Mouse (Mus musculus) limb, embryonic 14.5 days (tissue): ENCODE results near the gene Tulp3. TPM values are rescaled to one million over a fixed set of nuclear protein-coding genes. Genes with fewer than 3 reads are reported as not detected.
A peak's percentile ranks its signal among the peaks of the same experiment; 100 is the strongest.

Source experiments
- ATAC-seq: fragments of 200-750 bp; cut with Nextera tagmentation; 2 replicates; pipeline ENCODE4 v1.8.0; 2017; ENCODE audit warnings: low read depth, moderate number of reproducible peaks, moderate TSS enrichment; ENCODE audit not compliant: low FRiP score
- DNase-seq: peaks from one replicate; pipeline ENCODE4 v3.0.0-alpha.2; 2015; ENCODE audit warnings: low spot score
- H3K27ac ChIP-seq: fragments of 300-500 bp; sonication (generic); replicated peaks from 2 replicates; pipeline ENCODE4 v1.5.1; 2014; ENCODE audit warnings: low read depth, mild to moderate bottlenecking, low read length, moderate library complexity, mixed read lengths
- H3K27me3 ChIP-seq: fragments of 300-500 bp; sonication (generic); 2 replicates; pipeline ENCODE4 v1.6.1; 2014; ENCODE audit warnings: low read length, mixed read lengths; ENCODE audit not compliant: control insufficient read depth, insufficient read depth
- H3K36me3 ChIP-seq: fragments of 300-500 bp; sonication (generic); 2 replicates; pipeline ENCODE4 v1.6.1; 2014; ENCODE audit warnings: mild to moderate bottlenecking, low read length, moderate library complexity, mixed read lengths; ENCODE audit not compliant: control insufficient read depth, insufficient read depth
- H3K4me1 ChIP-seq: fragments of 300-500 bp; sonication (generic); 2 replicates; pipeline ENCODE4 v1.6.1; 2014; ENCODE audit warnings: antibody characterized with exemption, low read length, mixed read lengths; ENCODE audit not compliant: control insufficient read depth, insufficient read depth
- H3K4me2 ChIP-seq: fragments of 300-500 bp; sonication (generic); replicated peaks from 2 replicates; pipeline ENCODE4 v1.6.1; 2014; ENCODE audit warnings: low read depth, mild to moderate bottlenecking, low read length, moderate library complexity; ENCODE audit not compliant: severe bottlenecking
- H3K4me3 ChIP-seq: fragments of 300-500 bp; sonication (generic); replicated peaks from 2 replicates; pipeline ENCODE4 v1.5.1; 2014; ENCODE audit warnings: low read length
- H3K9ac ChIP-seq: fragments of 300-500 bp; sonication (generic); 2 replicates; pipeline ENCODE4 v1.6.1; 2014; ENCODE audit warnings: mild to moderate bottlenecking, low read depth, low read length, moderate library complexity; ENCODE audit not compliant: severe bottlenecking
- H3K9me3 ChIP-seq: fragments of 300-500 bp; sonication (generic); 2 replicates; pipeline ENCODE4 v1.6.1; 2016; ENCODE audit warnings: low read length; ENCODE audit not compliant: control insufficient read depth
- POLR2A ChIP-seq: fragments of 200-500 bp; IDR thresholded peaks from 2 replicates; pipeline ENCODE4 v1.8.0; 2012; ENCODE audit warnings: inconsistent platforms, mild to moderate bottlenecking, moderate library complexity, borderline replicate concordance; ENCODE audit not compliant: insufficient read depth, insufficient read length; ENCODE audit errors: extremely low read depth
- WGBS: fragments of 180-500 bp; shearing (Covaris S2); extraction: QIAGEN DNeasy Blood & Tissue Kit; methylation state at CpG from one replicate; pipeline ENCODE4 v1.1.7; 2014; 5-methylcytosine and 5-hydroxymethylcytosine counted together
- polyA plus RNA-seq, 2 experiments: library from polyadenylated mRNA; depleted of rRNA in 1 of 2; stranded (reverse) in 1 of 2; unstranded in 1 of 2; fragments of >200 nt; fragmentation: Nextera tagmentation in 1 of 2; extraction: Ambion mirVana in 1 of 2; gene quantifications; 2 replicates each; pipeline versions ENCODE4 v1.2.1 to v1.2.3; 2012 to 2014

The Tulp3 gene
- polyA plus RNA-seq, 2 experiments: 20.3 to 49.0 TPM

DNA sequence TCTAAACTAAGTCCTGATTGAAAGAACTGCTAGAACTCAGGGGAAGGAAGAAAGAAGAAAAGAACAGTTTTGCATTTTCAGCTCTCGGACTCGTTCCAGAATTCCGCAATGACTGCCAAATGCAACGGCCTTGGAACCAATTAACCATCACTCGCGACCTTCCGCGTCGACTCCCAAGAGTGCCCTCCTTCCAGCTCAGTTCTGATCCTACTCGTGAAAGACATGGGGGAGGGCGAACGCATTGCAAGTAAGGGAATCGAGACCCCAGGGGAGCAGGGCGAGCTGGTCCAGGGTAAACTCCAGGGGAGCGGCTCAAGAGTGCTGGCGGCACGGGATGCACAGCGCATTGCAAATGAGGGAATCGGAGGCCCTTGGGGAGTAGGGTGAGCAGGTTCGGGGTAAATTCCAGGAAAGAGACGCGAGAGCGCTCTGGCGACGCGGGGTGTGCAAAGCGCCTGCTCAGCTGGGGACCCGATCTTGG, 410 bp downstream of the Tulp3 start:
- H3K27me3 ChIP-seq: no peaks in the 10 kb centered on the region
- peak; percentile 64 for ATAC-seq
- H3K36me3 ChIP-seq: peaks cover 31% of the 10 kb centered on the region
- peak overlapping the region; percentile 76 for H3K9ac ChIP-seq
- peak; percentile 42 for DNase-seq
- WGBS: 0% methylated on average over 20 of the region's 28 CpGs
- H3K4me3 ChIP-seq: peak overlapping the region; percentile 78
- peak overlapping the region; percentile 71 for H3K4me2 ChIP-seq
- peak overlapping the region; percentile 85 for H3K27ac ChIP-seq
- no peaks in the 10 kb centered on the region for H3K9me3 ChIP-seq
- no peak for TF ChIP-seq POLR2A
- peaks cover 14% of the 10 kb centered on the region for H3K4me1 ChIP-seq

DNA sequence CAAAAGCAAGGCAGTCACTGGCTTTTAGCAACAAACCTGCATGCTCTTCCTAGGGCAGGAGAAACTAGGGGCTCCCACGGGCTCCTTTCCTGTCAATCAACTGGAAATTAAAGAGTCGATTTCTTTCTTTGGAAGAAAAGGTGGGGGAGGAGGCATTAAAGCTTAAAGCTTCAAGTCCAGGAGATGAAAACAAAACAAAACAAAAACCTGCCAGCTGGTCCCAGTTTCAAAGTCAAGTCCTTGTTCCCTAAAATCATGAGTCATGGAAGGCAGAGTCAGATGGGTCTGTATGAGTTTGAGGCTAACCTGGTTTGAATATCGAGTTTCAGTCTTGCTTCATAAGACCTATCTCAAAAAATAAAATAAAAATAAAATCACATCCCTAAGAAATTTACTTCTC, 1.5 kb downstream of the Tulp3 start:
- H3K4me3 ChIP-seq: peak overlapping the region; percentile 78; the same call in 1 of the 2 replicates
- DNase-seq: no peak
- H3K4me2 ChIP-seq: peak overlapping the region; percentile 71
- no peaks in the 10 kb centered on the region for H3K9me3 ChIP-seq
- no peak for TF ChIP-seq POLR2A
- no peaks in the 10 kb centered on the region for H3K27me3 ChIP-seq
- H3K4me1 ChIP-seq: peaks cover 14% of the 10 kb centered on the region
- ATAC-seq: no peak
- no peak overlapping the region for H3K27ac ChIP-seq
- WGBS: 66% methylated on average over 3 of the region's 3 CpGs
- no peak overlapping the region for H3K9ac ChIP-seq
- H3K36me3 ChIP-seq: peaks cover 32% of the 10 kb centered on the region

DNA sequence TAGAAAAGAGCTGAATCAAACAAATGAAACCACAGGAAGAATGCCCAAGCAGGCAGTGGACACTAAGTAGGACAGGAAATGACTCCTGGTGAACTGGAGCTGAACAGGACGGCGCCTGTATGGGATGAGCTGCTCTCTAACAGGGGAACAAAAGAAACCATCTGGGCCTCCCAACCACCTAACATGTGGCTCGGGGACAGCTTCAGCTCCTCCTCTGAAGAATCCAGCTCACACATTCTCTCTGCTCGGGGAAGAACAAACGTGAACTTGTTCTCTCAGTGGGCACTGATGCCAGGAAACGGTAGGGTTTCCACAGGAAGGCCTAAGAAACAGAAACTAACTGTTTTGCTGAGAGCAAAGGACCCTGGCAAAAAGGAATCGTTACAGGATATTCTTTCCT, 5.9 kb downstream of the Tulp3 start:
- Histone ChIP-seq H3K9ac (no peak overlapping the region), H3K9me3 (no peaks in the 10 kb centered on the region), H3K4me3 (no peak overlapping the region), H3K27ac (no peak overlapping the region), H3K27me3 (no peaks in the 10 kb centered on the region), H3K4me2 (no peak overlapping the region), H3K36me3 (peaks cover 10% of the 10 kb centered on the region), H3K4me1 (peaks cover 9% of the 10 kb centered on the region)
- DNase-seq (no peak), ATAC-seq (no peak)
- no peak for TF ChIP-seq POLR2A
- 63% methylated on average over 7 of the region's 7 CpGs for WGBS

DNA sequence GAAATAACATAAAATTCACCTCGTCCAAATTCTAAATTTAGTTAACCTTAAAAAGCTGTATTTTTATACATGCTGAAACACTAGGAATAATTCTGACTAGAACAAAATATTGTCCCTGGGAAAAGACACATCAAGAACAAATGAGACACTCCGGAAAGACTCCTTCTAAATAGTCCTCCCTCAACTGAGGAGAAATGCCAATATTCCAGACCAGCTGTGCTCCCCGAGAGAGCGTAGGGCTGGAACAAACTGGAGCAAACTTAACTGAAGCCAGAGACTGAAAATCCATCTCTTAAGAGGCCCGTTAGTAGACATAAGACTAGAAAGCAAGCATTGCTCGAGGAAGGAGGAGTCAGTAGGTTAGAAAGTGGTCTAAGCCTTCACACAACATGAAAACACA, 8.9 kb downstream of the Tulp3 start:
- Histone ChIP-seq H3K4me3 (no peak overlapping the region), H3K4me1 (no peaks in the 10 kb centered on the region), H3K9me3 (no peaks in the 10 kb centered on the region), H3K9ac (no peak overlapping the region), H3K4me2 (no peak overlapping the region), H3K27ac (no peak overlapping the region; the same call in 1 of the 2 replicates), H3K36me3 (peaks cover 23% of the 10 kb centered on the region), H3K27me3 (no peaks in the 10 kb centered on the region)
- DNase-seq (no peak), ATAC-seq (no peak)
- 72% methylated on average over 6 of the region's 6 CpGs for WGBS
- TF ChIP-seq POLR2A: no peak

DNA sequence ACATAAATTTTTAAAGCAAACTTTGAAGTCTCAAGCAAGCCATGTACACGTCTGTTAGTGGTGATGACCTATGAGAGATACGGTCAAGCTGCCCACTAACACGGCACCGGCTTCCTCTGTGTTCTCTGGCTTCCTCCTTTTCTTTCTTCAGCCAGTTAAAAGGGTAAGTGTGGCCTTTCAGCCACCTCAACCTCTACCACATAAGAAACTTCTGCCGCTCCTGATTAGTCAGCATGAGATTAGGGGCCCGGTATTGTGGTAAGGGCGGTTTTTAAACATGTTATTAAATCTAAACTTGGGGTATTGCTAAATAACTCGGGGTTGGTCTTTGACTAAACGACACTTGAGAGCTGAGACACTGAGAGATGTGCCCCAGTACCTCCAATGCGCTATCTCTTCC, 10.0 kb downstream of the Tulp3 start:
- no peak for TF ChIP-seq POLR2A
- H3K4me3 ChIP-seq: no peak overlapping the region
- no peak overlapping the region for H3K4me2 ChIP-seq
- no peaks in the 10 kb centered on the region for H3K4me1 ChIP-seq
- peaks cover 18% of the 10 kb centered on the region for H3K36me3 ChIP-seq
- H3K27me3 ChIP-seq: no peaks in the 10 kb centered on the region
- WGBS: 85% methylated on average over 10 of the region's 10 CpGs
- DNase-seq: no peak
- ATAC-seq: no peak
- no peak overlapping the region for H3K27ac ChIP-seq
- no peak overlapping the region for H3K9ac ChIP-seq
- no peaks in the 10 kb centered on the region for H3K9me3 ChIP-seq
